Mouse (Mus musculus): ENCODE measurements around the gene Wwc2. TPM values are rescaled to one million over a fixed set of nuclear protein-coding genes. Genes with fewer than 3 reads are reported as not detected.
A peak's percentile ranks its signal among the peaks of the same experiment; 100 is the strongest.

Wwc2 gene
- polyA plus RNA-seq, 1 experiment from 2014 or later, result 18.0 TPM

GRCm38 (mm10) chr8:47988111-47988510 lies 2.6 kb downstream of the Wwc2 start:
- no peaks in the 10 kb centered on the region for H3K9me3 ChIP-seq (replicated peaks)
- ATAC-seq (replicated peaks; ENCODE audit: low FRiP score), result no peak
- WGBS, result 31% methylated on average over 15 of the region's 15 CpGs
- no peaks in the 10 kb centered on the region for H3K27me3 ChIP-seq
- peak overlapping the region; percentile 95 for H3K4me2 ChIP-seq
- peak overlapping the region; percentile 41; the same call in 1 of the 2 replicates for H3K27ac ChIP-seq
- peak overlapping the region; percentile 29; the same call in 1 of the 2 replicates for H3K9ac ChIP-seq
- H3K36me3 ChIP-seq, result no peaks in the 10 kb centered on the region
- H3K4me1 ChIP-seq, result peaks cover 68% of the 10 kb centered on the region
- peak overlapping the region; percentile 96 for H3K4me3 ChIP-seq (replicated peaks)

DNA sequence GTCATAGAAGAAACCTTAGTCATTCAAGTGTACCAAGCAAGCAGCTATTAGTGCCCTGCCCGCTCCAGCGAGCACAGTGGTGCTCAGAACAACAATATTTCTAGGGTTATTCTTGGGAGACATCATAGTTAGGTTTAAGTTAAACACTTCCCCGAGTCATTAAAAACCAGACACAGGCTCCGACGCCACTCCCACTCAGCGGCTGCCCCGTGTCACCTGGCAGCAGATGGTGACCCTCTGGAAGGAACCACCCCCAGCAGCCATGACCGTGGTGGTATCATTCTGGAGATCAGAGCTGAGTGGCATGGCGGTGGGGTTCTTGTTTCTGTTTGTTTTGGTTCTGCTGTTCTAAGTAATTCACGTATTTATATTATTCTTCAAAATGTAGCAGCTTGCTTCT lies 5.1 kb downstream of the Wwc2 start:
- peaks cover 5% of the 10 kb centered on the region; the same call in 1 of the 2 replicates for H3K36me3 ChIP-seq
- H3K9me3 ChIP-seq (replicated peaks), result no peaks in the 10 kb centered on the region
- 17% methylated on average over 10 of the region's 10 CpGs for WGBS
- no peaks in the 10 kb centered on the region for H3K27me3 ChIP-seq
- peak overlapping the region; percentile 59 for H3K27ac ChIP-seq
- no peak for ATAC-seq (replicated peaks; ENCODE audit: low FRiP score)
- H3K9ac ChIP-seq, result no peak overlapping the region
- H3K4me2 ChIP-seq, result peak overlapping the region; percentile 45
- no peak overlapping the region for H3K4me3 ChIP-seq (replicated peaks)
- H3K4me1 ChIP-seq, result peaks cover 54% of the 10 kb centered on the region

DNA sequence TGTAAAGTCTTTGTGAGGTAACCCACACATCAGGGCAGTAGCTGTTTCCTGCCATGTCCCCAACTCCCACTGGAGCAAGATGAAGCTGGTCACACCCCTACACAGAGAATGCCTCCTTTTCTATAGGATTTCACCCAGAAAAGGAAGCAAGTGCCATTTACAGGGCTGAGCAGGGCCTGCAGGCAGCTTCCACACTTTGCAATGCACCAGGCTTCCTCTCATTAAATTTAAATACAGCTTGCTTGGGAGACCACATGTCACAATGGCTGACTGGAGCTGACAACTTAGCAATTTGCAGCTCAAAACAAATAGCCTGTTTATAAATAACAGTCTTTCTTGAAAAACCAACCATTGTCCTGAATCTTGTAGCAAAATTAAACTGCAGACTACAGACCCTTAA lies 5.5 kb downstream of the Wwc2 start:
- Histone ChIP-seq H3K4me2 (peak overlapping the region; percentile 45), H3K27ac (peak overlapping the region; percentile 59), H3K9me3 (replicated peaks) (no peaks in the 10 kb centered on the region), H3K4me3 (replicated peaks) (no peak overlapping the region), H3K9ac (no peak overlapping the region), H3K4me1 (peaks cover 54% of the 10 kb centered on the region), H3K27me3 (no peaks in the 10 kb centered on the region), H3K36me3 (peaks cover 8% of the 10 kb centered on the region; the same call in 1 of the 2 replicates)
- no peak for ATAC-seq (replicated peaks; ENCODE audit: low FRiP score)

DNA sequence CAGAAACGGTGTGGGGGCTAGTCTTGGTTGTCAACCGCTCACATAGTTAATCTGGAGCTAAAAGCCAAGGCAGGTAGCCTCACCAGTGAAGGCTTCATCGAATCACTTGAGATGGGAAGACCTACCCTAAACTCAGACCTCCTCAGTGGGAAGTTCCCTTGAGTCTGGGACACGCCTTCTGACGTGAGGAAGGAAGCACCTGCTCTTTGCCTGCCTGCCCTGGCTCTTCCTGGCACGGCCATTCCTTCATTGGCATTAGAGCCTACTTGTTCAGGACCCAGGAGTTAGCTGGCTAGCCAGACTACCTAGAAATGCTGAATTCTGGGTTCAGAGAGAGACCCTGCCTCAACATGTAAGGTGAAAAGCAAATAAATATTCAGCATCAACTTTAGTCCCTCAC lies 9.6 kb downstream of the Wwc2 start:
- peaks cover 28% of the 10 kb centered on the region for H3K4me1 ChIP-seq
- no peak for ATAC-seq (replicated peaks; ENCODE audit: low FRiP score)
- H3K9me3 ChIP-seq (replicated peaks), result no peaks in the 10 kb centered on the region
- H3K4me2 ChIP-seq, result no peak overlapping the region
- no peaks in the 10 kb centered on the region for H3K27me3 ChIP-seq
- WGBS, result 84% methylated on average over 6 of the region's 6 CpGs
- no peak overlapping the region for H3K4me3 ChIP-seq (replicated peaks)
- no peak overlapping the region for H3K27ac ChIP-seq
- H3K9ac ChIP-seq, result no peak overlapping the region
- peaks cover 21% of the 10 kb centered on the region for H3K36me3 ChIP-seq

- no peak overlapping the region for H3K9ac ChIP-seq
- peaks cover 21% of the 10 kb centered on the region for H3K36me3 ChIP-seq
- 83% methylated on average over 8 of the region's 8 CpGs for WGBS
- no peaks in the 10 kb centered on the region for H3K9me3 ChIP-seq (replicated peaks)
- H3K27me3 ChIP-seq, result no peaks in the 10 kb centered on the region
- H3K27ac ChIP-seq, result no peak overlapping the region
- H3K4me3 ChIP-seq (replicated peaks), result no peak overlapping the region
- no peak for ATAC-seq (replicated peaks; ENCODE audit: low FRiP score)
- no peak overlapping the region for H3K4me2 ChIP-seq
- H3K4me1 ChIP-seq, result peaks cover 26% of the 10 kb centered on the region
Observed at GRCm38 (mm10) chr8:47979876-47980275, 10.8 kb downstream of the Wwc2 start.

DNA sequence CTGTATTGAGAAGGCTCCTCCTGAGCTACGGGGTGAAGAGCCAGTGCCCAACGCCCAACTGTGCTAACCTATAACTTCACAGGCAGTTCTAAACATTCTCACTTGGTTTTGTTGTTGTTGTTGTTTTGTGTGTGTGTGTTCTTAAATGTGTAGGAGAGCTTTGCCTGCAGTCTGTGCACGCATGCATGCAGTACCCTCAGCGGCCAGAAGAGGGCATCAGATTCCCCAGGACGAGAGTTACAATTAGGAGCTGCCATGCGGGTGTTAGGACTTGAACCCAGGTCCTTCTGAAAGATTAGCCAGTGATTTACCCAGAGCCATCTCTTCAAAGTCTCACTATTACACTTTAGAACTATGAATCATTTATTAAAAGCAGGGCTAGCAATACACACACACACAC lies 12.0 kb downstream of the Wwc2 start:
- no peaks in the 10 kb centered on the region for H3K9me3 ChIP-seq (replicated peaks)
- no peak for ATAC-seq (replicated peaks; ENCODE audit: low FRiP score)
- H3K9ac ChIP-seq, result no peak overlapping the region
- no peak overlapping the region for H3K4me3 ChIP-seq (replicated peaks)
- H3K4me2 ChIP-seq, result no peak overlapping the region
- WGBS, result 87% methylated on average over 6 of the region's 6 CpGs
- H3K27me3 ChIP-seq, result no peaks in the 10 kb centered on the region
- no peak overlapping the region for H3K27ac ChIP-seq
- peaks cover 30% of the 10 kb centered on the region for H3K4me1 ChIP-seq
- peaks cover 21% of the 10 kb centered on the region for H3K36me3 ChIP-seq

DNA sequence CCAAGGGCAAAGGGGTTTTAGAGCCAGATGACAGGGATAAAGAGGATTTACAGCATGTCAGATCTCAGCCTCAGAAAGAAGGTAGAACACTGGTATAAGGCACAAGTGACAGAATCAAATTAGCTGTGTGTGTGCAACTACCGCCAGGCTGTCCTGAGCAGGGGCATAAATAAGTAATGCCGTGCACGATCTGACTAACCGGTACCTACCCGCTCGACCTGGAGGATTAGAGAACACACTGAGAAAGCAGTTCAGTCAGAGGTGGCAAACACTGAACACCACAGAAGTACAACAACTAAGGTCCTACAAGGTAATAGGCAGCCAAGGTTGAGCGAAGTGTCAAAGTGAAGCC lies 15.8 kb downstream of the Wwc2 start:
- Histone ChIP-seq H3K4me3 (replicated peaks) (peak overlapping the region; percentile 18), H3K4me2 (peak overlapping the region; percentile 50), H3K9me3 (replicated peaks) (no peaks in the 10 kb centered on the region), H3K9ac (no peak overlapping the region), H3K4me1 (peaks cover 45% of the 10 kb centered on the region), H3K36me3 (peaks cover 13% of the 10 kb centered on the region), H3K27me3 (no peaks in the 10 kb centered on the region), H3K27ac (peak overlapping the region; percentile 83)
- ATAC-seq (replicated peaks; ENCODE audit: low FRiP score), result 0 out of 2 replicates have a peak, but pooled peaks have one; percentile 7
- whole genome bisulfite sequencing, result 25% methylated on average over 7 of the region's 7 CpGs

DNA sequence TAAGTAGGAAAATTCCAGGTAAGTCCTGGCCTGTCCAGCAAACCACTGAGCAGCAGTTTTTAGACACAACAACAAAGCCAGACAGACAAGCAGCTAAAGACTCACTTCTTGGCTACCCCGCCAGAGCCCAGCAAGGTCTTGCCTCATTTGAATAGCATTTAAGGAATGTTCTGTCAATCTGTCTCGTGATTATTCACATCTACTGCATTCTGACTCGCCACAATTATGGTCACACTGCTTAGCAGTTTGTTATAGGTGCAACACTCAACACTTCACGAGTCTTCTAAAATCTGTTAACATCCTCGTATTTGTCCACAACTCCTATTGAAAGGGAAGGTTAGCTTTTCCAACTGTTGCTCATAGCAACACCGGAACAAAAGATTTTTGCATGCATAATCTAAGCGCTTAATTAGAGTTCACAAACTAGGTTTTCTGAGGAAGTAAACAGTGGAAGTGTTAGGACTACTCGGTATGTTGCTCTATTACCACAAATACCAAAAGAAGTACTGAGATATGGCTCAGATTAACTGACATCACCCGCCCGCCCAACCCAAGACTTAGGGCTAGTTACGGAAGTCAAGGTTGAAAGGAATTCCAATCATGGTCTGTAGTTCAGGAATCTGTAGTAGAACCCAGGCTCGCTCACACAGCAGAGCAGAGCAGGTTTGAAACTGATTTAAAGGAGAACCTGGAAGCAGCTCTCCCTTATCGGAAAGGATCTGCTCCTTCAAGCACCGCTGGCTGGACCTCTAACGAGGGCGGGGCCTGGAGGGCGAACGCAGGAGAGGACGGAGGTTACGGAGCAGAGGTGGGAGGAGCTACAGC lies 16.4 kb downstream of the Wwc2 start:
- Histone ChIP-seq H3K9ac (no peak overlapping the region), H3K27ac (peak overlapping the region; percentile 83)
- peak; percentile 65 for ATAC-seq (replicated peaks; ENCODE audit: low FRiP score)

GRCm38 (mm10) chr8:47971121-47971520 lies 19.6 kb downstream of the Wwc2 start:
- H3K4me2 ChIP-seq, result peak overlapping the region; percentile 41

More for the DNA sequence above, 16.4 kb downstream of the Wwc2 start:
- 28% methylated on average over 20 of the region's 20 CpGs for WGBS
- Histone ChIP-seq H3K36me3 (peaks cover 9% of the 10 kb centered on the region), H3K27me3 (no peaks in the 10 kb centered on the region), H3K4me1 (peaks cover 51% of the 10 kb centered on the region), H3K4me2 (peak overlapping the region; percentile 50), H3K9me3 (replicated peaks) (no peaks in the 10 kb centered on the region), H3K4me3 (replicated peaks) (peak overlapping the region; percentile 18)

DNA sequence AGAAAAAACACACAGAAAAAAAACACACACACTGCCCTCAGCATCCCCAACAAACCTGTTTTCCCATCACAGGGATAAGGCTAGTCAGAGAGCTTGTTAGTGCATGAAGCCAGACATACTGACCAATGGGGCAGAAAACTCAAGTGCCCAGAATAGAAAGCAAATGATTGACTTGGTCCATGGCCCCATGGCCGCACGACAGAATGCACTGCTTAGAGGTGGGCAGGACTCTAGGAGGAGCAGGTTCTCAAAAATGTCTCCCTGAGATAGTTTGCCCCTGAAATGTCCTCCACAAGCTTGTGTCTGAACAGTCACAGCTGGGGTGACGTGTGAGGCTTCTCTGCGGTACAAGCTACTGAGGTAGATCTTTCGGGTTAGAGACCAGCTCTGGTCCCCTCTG lies 20.1 kb downstream of the Wwc2 start:
- 45% methylated on average over 5 of the region's 5 CpGs for WGBS
- H3K4me1 ChIP-seq, result peaks cover 67% of the 10 kb centered on the region
- H3K27ac ChIP-seq, result peak overlapping the region; percentile 91
- no peaks in the 10 kb centered on the region for H3K9me3 ChIP-seq (replicated peaks)
- H3K36me3 ChIP-seq, result peaks cover 6% of the 10 kb centered on the region; the same call in 1 of the 2 replicates
- H3K9ac ChIP-seq, result no peak overlapping the region
- peak; percentile 87 for ATAC-seq (replicated peaks; ENCODE audit: low FRiP score)
- no peak overlapping the region for H3K4me3 ChIP-seq (replicated peaks)
- H3K27me3 ChIP-seq, result no peaks in the 10 kb centered on the region
- H3K4me2 ChIP-seq, result peak overlapping the region; percentile 41

More at GRCm38 (mm10) chr8:47971121-47971520, 19.6 kb downstream of the Wwc2 start:
- whole genome bisulfite sequencing, result 35% methylated on average over 2 of the region's 2 CpGs
- no peaks in the 10 kb centered on the region for H3K27me3 ChIP-seq
- no peaks in the 10 kb centered on the region for H3K9me3 ChIP-seq (replicated peaks)
- no peak overlapping the region for H3K4me3 ChIP-seq (replicated peaks)
- H3K36me3 ChIP-seq, result peaks cover 6% of the 10 kb centered on the region; the same call in 1 of the 2 replicates
- ATAC-seq (replicated peaks; ENCODE audit: low FRiP score), result 0 out of 2 replicates have a peak, but pooled peaks have one; percentile 9
- peak overlapping the region; percentile 91 for H3K27ac ChIP-seq
- no peak overlapping the region for H3K9ac ChIP-seq
- peaks cover 70% of the 10 kb centered on the region for H3K4me1 ChIP-seq

DNA sequence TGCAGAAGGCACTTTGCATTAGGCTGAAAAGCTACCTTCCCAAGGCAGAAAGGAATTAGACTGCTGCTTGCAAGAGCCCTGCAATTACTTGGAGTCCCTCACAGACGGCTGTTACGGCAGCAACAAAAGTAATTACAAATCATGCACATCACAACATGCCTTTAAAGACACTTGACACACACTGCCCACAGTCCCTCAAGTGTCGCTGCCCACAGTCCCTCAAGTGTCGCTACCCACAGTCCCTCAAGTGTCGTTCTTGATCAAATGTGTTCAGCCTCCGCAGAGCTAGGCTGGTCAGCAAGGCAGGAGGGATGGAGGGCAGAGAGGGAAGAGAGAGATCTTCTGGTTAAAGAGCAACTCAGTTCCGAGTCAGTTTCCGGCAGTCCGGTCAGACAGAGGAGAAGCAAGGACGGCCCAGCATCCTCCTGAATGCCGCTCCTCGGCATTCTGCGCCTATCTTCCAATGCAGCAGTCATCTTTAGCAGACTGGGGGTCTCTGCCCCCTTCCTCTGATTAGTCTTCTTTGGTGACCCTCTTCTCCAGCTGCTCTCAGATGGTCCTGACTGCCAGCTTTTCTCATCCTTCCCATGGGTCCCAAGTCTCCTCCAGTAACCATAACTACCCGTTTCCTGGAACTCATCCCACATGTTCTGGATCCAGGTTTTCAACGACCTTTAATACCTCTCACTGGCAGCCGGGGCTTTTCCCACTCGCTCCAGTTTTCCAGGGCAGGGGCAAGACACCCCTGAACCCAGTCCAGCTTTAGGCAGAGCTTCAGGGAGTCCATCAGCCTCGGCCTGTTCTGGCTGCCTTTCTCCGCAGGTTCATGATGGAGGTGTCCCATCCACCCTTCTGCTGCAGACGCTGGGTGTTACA lies 23.4 kb downstream of the Wwc2 start:
- Histone ChIP-seq H3K27me3 (no peaks in the 10 kb centered on the region), H3K9me3 (replicated peaks) (no peaks in the 10 kb centered on the region), H3K4me3 (replicated peaks) (no peak overlapping the region), H3K36me3 (peaks cover 6% of the 10 kb centered on the region; the same call in 1 of the 2 replicates), H3K4me1 (peaks cover 53% of the 10 kb centered on the region), H3K27ac (peak overlapping the region; percentile 56; the same call in 1 of the 2 replicates), H3K4me2 (peak overlapping the region; percentile 15; the same call in 1 of the 2 replicates), H3K9ac (no peak overlapping the region)
- WGBS, result 54% methylated on average over 20 of the region's 20 CpGs
- ATAC-seq (replicated peaks; ENCODE audit: low FRiP score), result no peak

- 53% methylated on average over 4 of the region's 4 CpGs for WGBS
- H3K9ac ChIP-seq, result no peak overlapping the region
- H3K9me3 ChIP-seq (replicated peaks), result no peaks in the 10 kb centered on the region
- no peak for ATAC-seq (replicated peaks; ENCODE audit: low FRiP score)
- no peaks in the 10 kb centered on the region for H3K36me3 ChIP-seq
- H3K4me3 ChIP-seq (replicated peaks), result no peak overlapping the region
- peaks cover 26% of the 10 kb centered on the region for H3K4me1 ChIP-seq
- H3K27ac ChIP-seq, result no peak overlapping the region
- H3K4me2 ChIP-seq, result no peak overlapping the region
- no peaks in the 10 kb centered on the region for H3K27me3 ChIP-seq
Observed at GRCm38 (mm10) chr8:47962484-47962883, 28.2 kb downstream of the Wwc2 start.
